Mouse (Mus musculus): ENCODE results near the gene Mllt6.
A peak's percentile ranks its signal among the peaks of the same experiment; 100 is the strongest.

The Mllt6 gene

GRCm38 (mm10) chr11:97668160-97668559, 4.9 kb downstream of the Mllt6 start:
- no peak for DNase-seq (ENCODE audit: low spot score in 2 of 2)

DNA sequence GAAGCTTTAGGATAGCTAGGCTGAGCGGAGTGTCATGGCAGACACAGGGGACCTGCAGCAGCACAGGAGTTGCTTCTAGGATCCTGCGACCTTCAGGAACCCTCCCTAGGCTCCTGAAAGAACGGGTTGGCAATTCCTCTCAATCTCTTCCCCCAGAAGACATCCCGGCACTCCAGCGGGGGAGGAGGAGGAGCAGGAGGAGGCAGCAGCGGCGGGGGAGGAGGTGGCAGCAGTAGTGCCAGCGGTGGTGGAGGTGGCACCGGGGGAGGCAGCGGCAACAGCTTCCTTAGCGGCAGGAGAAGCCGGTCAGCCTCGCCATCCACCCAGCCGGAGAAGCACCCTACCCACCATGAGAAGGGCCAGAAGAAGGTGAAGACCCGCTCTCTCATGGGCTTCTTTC, 6.1 kb downstream of the Mllt6 start:
- DNase-seq (ENCODE audit: low spot score in 2 of 2), result no peak

DNA sequence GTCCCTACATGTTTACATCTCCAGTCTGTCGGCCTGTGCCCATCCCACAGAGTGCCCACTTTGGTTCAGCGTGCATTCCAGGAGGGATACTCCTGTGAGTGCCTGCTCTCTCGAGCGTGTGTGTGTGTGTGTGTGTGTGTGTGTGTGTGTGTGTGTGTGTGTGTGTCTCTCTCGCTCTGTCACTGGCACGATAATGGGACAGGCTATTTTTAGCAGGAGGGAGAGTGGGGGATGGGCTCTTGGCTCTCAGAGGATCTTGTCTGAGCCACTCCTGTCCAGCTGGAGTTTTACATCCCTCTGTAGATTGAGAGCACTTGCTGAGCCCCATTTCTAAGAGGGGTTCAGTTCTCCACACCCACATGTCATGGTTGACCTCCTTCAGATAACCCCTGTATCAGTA, 6.6 kb downstream of the Mllt6 start:
- DNase-seq (ENCODE audit: low spot score in 2 of 2), result peak in 1 of 2 experiments; percentile 51

GRCm38 (mm10) chr11:97670234-97671176, 7.3 kb downstream of the Mllt6 start:
- DNase-seq (ENCODE audit: low spot score in 2 of 2), result peak in 1 of 2 experiments; percentile 55

- no peak for DNase-seq (ENCODE audit: low spot score in 2 of 2)
These were observed 7.9 kb downstream of the Mllt6 start for GRCm38 (mm10) chr11:97671177-97671527.

- no peak for DNase-seq (ENCODE audit: low spot score in 2 of 2)
These were observed 9.9 kb downstream of the Mllt6 start for GRCm38 (mm10) chr11:97673148-97673547.

DNA sequence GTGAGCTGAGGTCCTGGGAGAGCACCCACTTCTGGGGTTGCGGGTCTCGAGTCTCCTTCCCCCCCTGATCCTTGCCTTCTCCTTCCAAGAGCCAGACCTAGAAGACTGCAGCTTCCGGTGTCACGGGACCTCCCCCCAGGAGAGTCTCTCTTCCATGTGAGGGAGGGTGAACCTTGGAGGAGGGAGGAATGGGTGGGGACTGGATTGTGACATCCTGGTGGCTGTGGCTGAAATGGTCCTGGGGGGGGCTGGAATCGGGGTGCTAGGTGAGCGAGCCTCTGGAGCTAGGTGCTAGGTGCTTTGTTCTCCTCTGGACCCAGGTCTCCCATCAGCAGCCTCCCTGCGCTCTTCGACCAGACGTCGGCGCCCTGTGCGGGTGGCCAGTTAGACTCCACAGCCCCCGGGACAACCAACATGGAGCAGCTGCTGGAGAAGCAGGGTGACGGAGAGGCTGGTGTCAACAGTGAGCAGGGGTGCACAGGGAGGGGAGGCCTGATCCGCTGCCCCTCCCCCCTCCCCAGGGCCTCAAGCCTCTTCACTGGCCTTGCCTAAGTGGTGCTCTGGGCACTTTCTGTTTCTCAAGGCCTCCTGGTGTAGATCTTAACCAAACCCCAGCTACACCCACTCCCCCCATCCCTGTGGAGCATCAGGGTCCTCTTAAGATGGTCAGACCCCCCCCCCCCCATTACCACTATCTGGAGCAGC, 13.0 kb downstream of the Mllt6 start:
- no peak for DNase-seq (ENCODE audit: low spot score in 2 of 2)

- no peak for DNase-seq (ENCODE audit: low spot score in 2 of 2)
These were observed 14.2 kb downstream of the Mllt6 start for GRCm38 (mm10) chr11:97677381-97677780.

DNA sequence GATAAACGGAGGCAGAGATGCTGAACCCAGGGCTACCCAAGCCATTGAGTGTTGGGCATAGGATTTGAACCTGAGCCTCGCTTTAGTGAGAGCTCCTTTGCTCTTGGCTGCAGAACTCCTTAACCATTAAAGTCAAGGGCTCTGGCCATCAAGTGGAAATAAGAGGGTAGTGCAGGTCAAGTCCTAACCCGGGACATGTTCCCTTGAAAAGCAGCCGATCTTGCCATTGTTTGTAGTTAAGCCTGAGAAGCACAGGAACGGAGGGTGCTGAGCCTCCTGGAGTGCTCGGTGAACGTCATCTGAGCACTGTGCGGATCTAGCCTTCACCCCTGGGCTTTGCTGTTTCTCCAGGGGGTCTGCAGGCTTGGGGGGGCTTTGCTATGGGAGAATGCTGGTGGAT, 14.6 kb downstream of the Mllt6 start:
- DNase-seq (ENCODE audit: low spot score in 2 of 2), result no peak

DNA sequence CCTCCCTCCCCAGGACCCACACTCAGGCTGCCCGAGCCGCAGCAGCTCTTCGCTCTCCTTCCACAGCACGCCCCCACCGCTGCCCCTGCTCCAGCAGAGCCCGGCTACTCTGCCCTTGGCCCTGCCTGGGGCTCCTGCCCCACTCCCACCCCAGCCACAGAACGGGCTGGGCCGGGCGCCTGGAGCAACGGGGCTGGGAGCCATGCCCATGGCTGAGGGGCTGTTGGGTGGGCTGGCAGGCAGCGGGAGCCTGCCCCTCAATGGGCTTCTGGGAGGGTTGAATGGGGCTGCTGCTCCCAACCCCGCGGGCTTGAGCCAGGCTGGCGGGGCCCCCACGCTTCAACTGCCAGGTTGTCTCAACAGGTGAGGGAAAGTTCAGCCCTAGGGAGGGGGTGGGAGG, 15.1 kb downstream of the Mllt6 start:
- DNase-seq (ENCODE audit: low spot score in 2 of 2), result no peak

- DNase-seq (ENCODE audit: low spot score in 2 of 2), result no peak
These were observed 17.2 kb downstream of the Mllt6 start for GRCm38 (mm10) chr11:97680430-97680829.

DNA sequence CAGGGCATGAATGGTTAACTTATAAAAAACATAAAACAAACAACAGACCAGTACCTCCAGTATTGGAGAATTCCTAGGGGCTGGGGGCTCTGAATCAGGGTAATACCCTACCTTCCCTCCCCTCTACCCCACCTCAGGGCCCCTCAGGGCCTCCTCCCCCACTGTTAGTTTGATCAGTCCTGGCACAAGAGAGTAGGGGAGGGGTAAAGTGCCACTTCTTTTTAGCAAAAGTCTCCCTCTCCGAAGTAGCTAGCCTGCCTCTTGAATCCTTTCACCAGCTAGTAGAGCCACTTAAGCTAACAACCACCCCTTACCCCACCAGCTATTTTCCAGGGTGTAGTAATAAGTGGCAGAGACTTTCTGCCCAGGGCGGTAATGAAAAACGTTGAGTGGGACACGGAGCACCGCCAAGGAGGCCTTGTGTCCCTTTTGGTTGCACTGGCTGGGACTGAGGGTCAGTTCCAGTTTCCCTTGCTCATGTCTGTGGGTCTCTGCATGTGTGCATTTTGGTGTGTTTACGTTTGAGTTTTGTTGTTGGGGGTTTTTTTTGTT, 19.4 kb downstream of the Mllt6 start:
- no peak for DNase-seq (ENCODE audit: low spot score in 2 of 2)

- DNase-seq (ENCODE audit: low spot score in 2 of 2), result no peak
These were observed 21.0 kb downstream of the Mllt6 start for GRCm38 (mm10) chr11:97684063-97684680.

DNA sequence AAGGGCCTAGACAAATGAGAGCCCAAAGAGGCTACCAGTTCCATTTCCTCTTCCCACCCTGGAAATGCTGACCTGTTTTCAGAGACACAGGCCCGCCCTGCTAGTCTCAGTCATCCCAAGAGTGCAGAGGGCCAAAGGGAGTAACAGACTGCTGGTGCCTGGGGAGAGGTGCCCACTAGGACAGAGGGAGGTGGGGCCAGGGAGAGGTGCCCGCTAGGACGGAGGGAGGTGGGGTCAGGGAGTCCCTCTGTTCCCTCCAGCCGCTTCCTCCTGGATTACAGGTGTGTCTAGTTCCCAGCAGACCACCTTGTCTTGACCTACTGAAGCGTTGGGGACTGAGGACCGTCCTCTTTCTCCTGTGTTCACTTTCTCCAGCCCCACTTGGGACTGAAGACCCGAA, 21.6 kb downstream of the Mllt6 start:
- no peak for DNase-seq (ENCODE audit: low spot score in 2 of 2)

DNA sequence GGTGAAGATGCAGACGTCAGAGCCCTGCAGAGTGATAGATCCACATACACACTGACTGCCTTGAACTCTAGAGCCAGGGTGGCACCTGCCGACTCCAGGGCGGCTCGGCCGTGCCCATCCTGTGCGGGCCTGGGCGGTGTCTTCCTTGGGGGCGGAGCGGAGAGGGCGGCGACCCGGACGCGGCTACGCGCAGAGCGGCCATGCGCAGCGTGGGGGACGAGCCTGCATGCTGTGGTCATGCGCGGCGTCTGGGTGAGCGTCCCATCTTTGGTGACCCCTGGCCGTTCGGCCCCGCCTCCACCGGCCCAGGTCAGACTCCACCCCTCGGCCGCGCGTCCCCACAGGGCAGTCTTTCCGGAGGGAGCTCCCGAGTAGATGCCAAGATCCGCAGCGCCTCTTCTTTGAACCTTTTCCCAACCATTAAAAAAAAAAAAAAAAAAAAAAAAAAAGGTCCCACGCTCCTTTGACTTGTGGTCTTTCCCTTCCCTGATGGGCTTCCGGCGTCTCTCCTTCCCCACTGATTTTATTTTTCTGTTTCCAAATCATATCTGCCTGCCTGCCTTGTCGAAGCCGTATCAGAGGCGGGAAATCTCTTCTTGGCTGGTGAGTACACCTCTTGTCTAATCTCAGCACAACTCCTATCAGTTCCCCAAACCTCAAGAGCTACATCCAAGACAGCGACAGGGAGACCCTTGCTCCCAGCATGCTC, 22.6 kb downstream of the Mllt6 start, which contains the start of gene Cisd3:
Cisd3 (plus strand) TSS at position 214 of the 709 bp plus-strand sequence.
- peak; percentile 84 to 90 for DNase-seq (ENCODE audit: low spot score in 2 of 2)

DNA sequence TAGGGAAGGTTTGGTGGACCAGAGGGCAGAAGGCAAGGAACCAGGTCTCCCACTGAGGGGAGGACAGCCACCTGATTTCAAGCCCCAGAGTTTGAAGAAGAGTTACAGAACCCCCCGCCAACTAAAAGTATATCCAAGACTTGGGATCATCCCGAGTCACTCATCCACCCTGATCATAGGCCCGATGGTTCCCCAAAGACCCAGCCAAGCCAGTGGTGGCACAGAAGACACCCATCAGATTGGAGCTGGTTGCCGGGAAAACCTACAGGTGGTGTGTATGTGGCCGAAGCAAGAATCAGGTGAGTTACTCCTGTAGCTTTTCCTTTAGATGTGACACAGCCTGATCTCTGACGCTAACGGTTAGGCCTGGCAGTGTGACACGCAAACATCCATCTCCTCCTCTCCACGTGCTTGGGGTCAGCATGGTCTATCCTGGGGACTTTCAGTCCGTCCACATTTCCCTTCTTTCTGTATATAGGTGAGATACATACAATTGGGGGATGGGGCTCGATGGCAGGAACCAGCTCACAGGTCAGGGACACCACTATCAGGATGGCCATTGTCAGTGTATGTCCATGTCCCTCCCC, 23.2 kb downstream of the Mllt6 start:
- DNase-seq (ENCODE audit: low spot score in 2 of 2), result no peak

GRCm38 (mm10) chr11:97687061-97687460, 23.8 kb downstream of the Mllt6 start:
- no peak for DNase-seq (ENCODE audit: low spot score in 2 of 2)

GRCm38 (mm10) chr11:97689861-97690260, 26.6 kb downstream of the Mllt6 start:
- DNase-seq (ENCODE audit: low spot score in 2 of 2), result peak in 1 of 2 experiments; percentile 48

DNA sequence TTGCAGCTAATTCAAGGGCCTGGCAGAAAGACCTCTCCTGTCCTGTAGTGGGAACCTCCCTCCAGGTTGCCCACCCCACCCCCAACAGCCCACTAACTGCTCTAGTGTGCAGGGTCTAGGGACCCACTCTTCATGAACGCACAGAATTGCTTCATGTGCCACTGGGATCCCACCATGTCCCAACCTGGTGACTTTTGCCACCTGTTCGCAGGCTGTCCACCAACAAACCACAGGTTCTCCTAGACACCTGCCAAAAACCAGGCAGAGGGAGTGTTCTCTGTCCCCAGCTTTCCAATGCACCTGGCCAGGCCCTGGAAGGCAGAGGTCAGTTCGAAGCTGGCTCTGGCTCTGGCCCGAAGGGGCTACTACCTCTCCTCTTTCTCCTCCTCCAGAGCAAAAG, 31.2 kb downstream of the Mllt6 start:
- DNase-seq (ENCODE audit: low spot score in 2 of 2), result no peak

DNA sequence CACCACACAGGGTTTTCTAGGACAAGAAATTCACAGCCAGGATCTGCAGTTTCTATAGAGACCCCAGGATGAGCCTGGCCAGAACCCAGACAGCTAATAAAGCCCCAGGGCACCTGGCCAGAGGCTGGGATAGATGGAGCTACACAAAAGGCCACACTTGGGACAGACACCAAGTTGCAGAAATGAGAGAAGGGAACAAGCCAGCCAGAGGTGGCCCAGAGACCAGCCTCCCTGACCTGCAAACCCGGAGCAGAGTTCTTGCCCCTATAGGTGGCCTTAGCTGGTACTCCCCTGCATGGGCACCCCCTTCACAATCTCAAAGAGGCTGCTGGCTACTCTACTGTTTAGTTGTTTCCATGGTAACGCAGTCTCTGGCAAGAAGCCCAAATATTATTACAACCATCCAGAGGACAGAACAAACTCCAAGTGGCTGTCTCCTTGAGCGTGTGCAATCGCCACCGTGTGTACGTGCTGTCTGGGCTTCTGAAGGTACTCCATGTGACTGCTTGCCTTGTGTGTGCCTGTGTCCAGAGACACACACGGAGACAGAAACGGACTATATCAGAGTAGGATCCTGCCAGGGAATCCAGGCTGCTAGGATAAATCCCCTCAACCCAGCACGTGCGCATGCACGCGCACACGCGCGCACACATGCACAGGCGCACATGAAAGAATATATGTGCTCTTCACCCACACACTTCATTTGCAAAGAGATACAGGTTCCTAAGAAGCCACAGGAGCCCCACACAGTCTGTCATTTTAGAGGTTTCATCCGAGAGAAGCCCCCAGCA, 31.9 kb downstream of the Mllt6 start:
- DNase-seq (ENCODE audit: low spot score in 2 of 2), result peak in 1 of 2 experiments; percentile 64
